Mouse (Mus musculus) forebrain, postnatal 0 days (tissue): Measurements from ENCODE around the gene Tex22. TPM values are rescaled to one million over a fixed set of nuclear protein-coding genes. Genes with fewer than 3 reads are reported as not detected.
A peak's percentile ranks its signal among the peaks of the same experiment; 100 is the strongest.

Experiments used
- ATAC-seq: fragments of 200-750 bp; cut with Nextera tagmentation; 2 replicates; pipeline ENCODE4 v1.8.0; 2017; ENCODE audit warnings: mild to moderate bottlenecking, moderate library complexity
- DNase-seq: peaks from one replicate; pipeline ENCODE4 v3.0.0-alpha.2; 2015
- H3K27ac ChIP-seq: fragments of 300-500 bp; sonication (generic); 2 replicates; pipeline ENCODE4 v1.5.1; 2014; ENCODE audit warnings: low read depth, mild to moderate bottlenecking, antibody characterized with exemption, low read length, moderate library complexity, mixed read lengths
- H3K27me3 ChIP-seq: fragments of 300-500 bp; sonication (generic); 2 replicates; pipeline ENCODE4 v1.6.1; 2014; ENCODE audit warnings: mild to moderate bottlenecking, low read length, mixed read lengths; ENCODE audit not compliant: insufficient read depth
- H3K36me3 ChIP-seq: fragments of 300-500 bp; sonication (generic); 2 replicates; pipeline ENCODE4 v1.6.1; 2014; ENCODE audit warnings: mild to moderate bottlenecking, moderate library complexity; ENCODE audit not compliant: insufficient read depth
- H3K4me1 ChIP-seq: fragments of 300-500 bp; sonication (generic); 2 replicates; pipeline ENCODE4 v1.6.1; 2014; ENCODE audit warnings: antibody characterized with exemption; ENCODE audit not compliant: insufficient read depth
- H3K4me2 ChIP-seq: fragments of 300-500 bp; sonication (generic); 2 replicates; pipeline ENCODE4 v1.6.1; 2014; ENCODE audit warnings: low read depth, mild to moderate bottlenecking, moderate library complexity
- H3K4me3 ChIP-seq: fragments of 300-500 bp; sonication (generic); 2 replicates; pipeline ENCODE4 v1.5.1; 2014; ENCODE audit warnings: low read depth, low read length, mixed read lengths
- H3K9ac ChIP-seq: fragments of 300-500 bp; sonication (generic); 2 replicates; pipeline ENCODE4 v1.6.1; 2014; ENCODE audit warnings: mild to moderate bottlenecking
- H3K9me3 ChIP-seq: fragments of 300-500 bp; sonication (generic); 2 replicates; pipeline ENCODE4 v1.6.1; 2016; ENCODE audit warnings: low read length
- CTCF ChIP-seq: sonication (generic); IDR thresholded peaks from 2 replicates; pipeline ENCODE4 v1.5.1; 2016; ENCODE audit warnings: antibody characterized with exemption, control low read depth, low read depth
- WGBS: fragments of 180-500 bp; shearing (Covaris S2); extraction: QIAGEN DNeasy Blood & Tissue Kit; methylation state at CpG from one replicate; pipeline ENCODE4 v1.1.7; 2014; 5-methylcytosine and 5-hydroxymethylcytosine counted together
- polyA plus RNA-seq: library from polyadenylated mRNA; unstranded; fragments of >200 nt; fragmentation: Nextera tagmentation; extraction: Ambion mirVana; gene quantifications from 2 replicates; pipeline ENCODE4 v1.2.1, GENCODE M21; 2015
- total RNA-seq: library from RNA; depleted of rRNA; stranded (reverse); fragments of >200 nt; gene quantifications from 2 replicates; pipeline ENCODE4 v1.2.3, GENCODE M21; 2014

Tex22 gene
- total and polyA plus RNA-seq, 2 experiments from 2014 or later, result 1.7 TPM; not detected in 1

DNA sequence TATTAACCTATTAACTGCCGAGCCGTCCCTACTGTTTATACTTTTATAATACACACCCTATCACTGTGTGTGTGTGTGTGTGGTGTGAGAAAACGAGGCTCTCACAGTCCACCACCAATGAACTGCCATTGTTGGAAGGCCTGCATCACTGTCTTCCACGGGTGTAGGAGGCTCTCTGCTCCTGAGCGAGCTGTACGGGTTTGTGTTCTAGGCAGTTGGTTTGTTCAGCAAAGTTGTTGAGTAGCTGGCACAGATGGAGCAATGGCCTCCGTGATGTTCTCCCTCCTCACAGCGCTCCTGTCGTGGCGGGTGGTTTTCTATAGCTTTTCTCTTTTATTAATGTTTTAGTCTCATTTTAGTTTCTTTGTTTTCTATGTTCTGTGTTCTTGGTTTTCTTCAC is 35.5 kb downstream of the Tex22 start:
- Histone ChIP-seq H3K36me3 (peaks cover 22% of the 10 kb centered on the region), H3K4me1 (no peaks in the 10 kb centered on the region), H3K4me2 (no peak overlapping the region), H3K27me3 (no peaks in the 10 kb centered on the region), H3K9ac (no peak overlapping the region), H3K9me3 (no peaks in the 10 kb centered on the region), H3K27ac (no peak overlapping the region), H3K4me3 (no peak overlapping the region)
- 77% methylated on average over 10 of the region's 10 CpGs for WGBS
- TF ChIP-seq CTCF, result no peak
- ATAC-seq, result no peak
- DNase-seq, result no peak

DNA sequence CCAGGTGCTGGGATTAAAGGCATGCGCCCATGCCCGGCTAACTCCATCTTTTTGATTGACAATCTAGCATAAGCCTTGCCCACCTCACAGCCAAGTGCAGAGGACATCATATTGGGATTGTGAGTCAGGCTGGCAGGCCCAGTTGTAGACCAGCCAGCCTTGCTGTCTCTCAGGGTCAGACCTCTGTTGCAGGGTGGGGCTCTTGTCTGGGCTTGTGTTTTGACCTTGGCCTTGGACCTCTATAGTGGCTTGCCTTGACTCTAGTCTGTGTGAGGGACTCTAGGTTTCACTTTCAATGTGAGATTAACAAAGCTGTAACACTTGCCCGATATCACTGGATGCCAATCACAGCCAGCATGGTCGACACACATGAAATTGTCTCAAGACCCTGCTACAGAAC is 39.8 kb downstream of the Tex22 start:
- Histone ChIP-seq H3K4me2 (no peak overlapping the region), H3K27me3 (no peaks in the 10 kb centered on the region), H3K36me3 (peaks cover 58% of the 10 kb centered on the region), H3K27ac (no peak overlapping the region), H3K9me3 (no peaks in the 10 kb centered on the region), H3K4me1 (no peaks in the 10 kb centered on the region), H3K4me3 (no peak overlapping the region), H3K9ac (no peak overlapping the region)
- 87% methylated on average over 4 of the region's 4 CpGs for WGBS
- no peak for ATAC-seq
- DNase-seq, result no peak
- no peak for TF ChIP-seq CTCF

DNA sequence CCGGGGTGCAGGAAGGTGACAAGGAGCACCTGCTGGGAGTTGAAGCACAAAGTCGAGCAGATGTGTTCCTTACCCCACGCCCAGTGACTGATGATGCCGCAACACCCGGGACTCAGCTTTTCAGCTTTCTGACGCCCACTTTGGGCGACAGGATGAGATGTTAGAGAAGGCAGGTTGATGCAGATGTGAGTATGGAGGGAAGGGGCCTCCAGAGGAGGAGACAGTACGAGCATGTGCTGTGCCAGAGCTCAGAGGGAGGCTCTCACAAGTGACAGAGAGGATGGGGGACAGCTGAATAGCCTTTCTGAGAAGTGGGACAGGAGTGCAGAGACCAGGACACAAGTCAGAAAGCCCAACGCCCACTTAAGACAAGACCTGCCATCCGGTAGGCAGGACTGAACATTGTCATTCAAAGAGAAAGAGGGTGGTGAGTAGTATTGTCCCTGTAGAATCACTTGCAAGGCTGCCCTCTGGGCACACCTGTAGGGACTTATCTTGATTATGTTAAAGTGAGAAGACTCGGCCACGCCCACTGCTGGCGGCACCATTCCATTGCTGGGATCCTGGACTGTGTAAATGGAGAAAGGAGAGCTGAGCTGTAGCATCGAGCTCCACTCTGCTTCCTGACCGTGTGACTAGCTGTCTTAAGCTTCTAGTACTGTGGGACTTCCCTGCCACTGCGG is 40.7 kb downstream of the Tex22 start:
- DNase-seq (no peak), ATAC-seq (no peak)
- no peaks in the 10 kb centered on the region for H3K27me3 ChIP-seq
- no peak overlapping the region for H3K4me2 ChIP-seq
- TF ChIP-seq CTCF, result no peak
- no peak overlapping the region for H3K9ac ChIP-seq
- H3K4me3 ChIP-seq, result no peak overlapping the region
- peaks cover 58% of the 10 kb centered on the region for H3K36me3 ChIP-seq
- WGBS, result 86% methylated on average over 16 of the region's 16 CpGs
- H3K27ac ChIP-seq, result no peak overlapping the region
- H3K9me3 ChIP-seq, result no peaks in the 10 kb centered on the region
- H3K4me1 ChIP-seq, result no peaks in the 10 kb centered on the region

DNA sequence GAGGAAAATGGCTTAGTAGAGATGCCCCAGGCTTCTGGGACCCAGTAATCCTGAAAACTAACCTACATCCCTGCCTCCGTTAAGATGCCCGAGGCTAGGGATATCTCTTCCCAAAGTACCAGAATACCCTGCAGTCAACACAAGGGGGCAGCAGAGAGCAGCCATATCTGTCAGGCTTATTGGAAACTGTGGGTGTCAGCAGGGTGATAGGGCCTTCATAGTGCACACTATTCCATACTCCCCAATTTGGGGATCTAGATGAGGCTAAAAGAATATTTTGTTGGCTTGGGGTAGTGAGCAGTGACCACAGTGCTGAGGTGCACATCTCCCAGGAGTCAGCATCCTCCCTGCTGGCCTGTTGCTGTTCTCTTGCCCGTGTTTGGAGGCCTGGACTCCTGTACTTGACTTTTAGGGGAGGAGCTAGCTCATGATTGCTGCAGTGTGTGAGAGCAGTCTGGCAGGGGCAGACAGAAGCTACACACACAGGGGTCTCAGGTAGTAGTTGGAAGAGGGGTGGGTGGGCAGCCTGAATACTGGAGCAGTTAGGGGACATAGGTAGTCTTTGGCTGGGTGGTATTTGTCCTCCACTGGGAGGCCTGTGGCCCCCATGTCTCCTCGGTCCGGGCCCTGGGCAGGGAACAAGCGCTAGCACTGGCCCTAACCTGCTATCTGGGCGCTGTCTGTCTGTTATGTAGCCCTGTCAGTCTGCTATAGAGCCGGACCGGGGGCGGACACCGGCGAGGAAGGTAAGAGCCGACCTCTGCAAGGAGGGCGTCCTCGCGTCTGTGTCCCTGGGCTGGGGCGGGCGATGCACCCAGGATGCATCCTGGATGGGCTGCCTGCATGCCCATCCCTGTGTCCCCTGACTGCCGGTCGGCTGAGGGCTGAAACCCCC is 45.5 kb downstream of the Tex22 start:
- DNase-seq (peak; percentile 89), ATAC-seq (peak; percentile 90)
- Histone ChIP-seq H3K36me3 (peaks cover 79% of the 10 kb centered on the region), H3K27ac (no peak overlapping the region), H3K4me1 (no peaks in the 10 kb centered on the region), H3K9ac (no peak overlapping the region), H3K4me2 (no peak overlapping the region), H3K4me3 (no peak overlapping the region), H3K9me3 (no peaks in the 10 kb centered on the region), H3K27me3 (no peaks in the 10 kb centered on the region)
- TF ChIP-seq CTCF, result peak; percentile 98
- 86% methylated on average over 20 of the region's 20 CpGs for WGBS

DNA sequence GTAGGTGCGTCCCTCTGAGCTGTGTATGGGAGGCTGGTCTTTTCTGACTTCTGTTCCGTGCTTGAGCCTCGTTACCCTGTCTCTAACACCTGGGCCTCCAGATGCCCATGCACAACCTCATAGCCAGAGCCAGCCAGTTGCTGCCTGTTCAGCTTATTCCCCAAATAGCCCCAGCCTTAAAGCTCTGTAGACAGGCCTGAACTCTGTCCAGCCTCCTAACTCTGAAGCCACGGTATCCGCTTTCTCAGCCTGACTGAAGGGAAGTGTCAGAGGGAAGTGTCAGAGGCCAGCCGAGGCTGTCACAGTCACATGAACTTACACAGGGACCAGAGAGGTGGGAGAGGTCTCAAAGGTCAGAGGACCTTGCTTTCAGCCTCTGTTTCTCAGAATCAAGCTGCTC is 50.4 kb downstream of the Tex22 start:
- Histone ChIP-seq H3K4me1 (no peaks in the 10 kb centered on the region), H3K4me3 (no peak overlapping the region), H3K9me3 (no peaks in the 10 kb centered on the region), H3K9ac (no peak overlapping the region), H3K27ac (no peak overlapping the region), H3K4me2 (no peak overlapping the region), H3K36me3 (peaks cover 90% of the 10 kb centered on the region), H3K27me3 (no peaks in the 10 kb centered on the region)
- ATAC-seq (no peak), DNase-seq (no peak)
- no peak for TF ChIP-seq CTCF
- WGBS, result 90% methylated on average over 6 of the region's 6 CpGs

DNA sequence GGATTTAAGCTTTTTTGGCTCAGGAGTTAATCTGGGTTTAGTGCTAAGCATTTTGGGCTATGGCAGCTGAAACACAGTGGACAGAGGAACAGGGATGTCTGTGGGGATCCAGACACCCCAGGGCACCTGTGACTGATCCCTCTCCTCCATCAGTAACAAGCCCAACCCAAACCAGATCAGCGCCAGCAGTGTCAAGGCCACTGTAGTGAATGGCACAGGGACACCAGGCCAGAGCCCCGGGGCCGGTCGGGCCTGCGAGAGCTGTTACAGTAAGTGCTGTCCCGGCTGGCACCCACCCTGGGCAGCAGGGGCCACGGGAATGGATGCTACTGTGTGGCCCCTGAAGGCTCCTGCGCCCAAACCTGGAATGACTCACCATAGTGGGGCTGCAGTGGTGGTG is 56.4 kb downstream of the Tex22 start:
- 92% methylated on average over 8 of the region's 8 CpGs for WGBS
- Histone ChIP-seq H3K4me3 (no peak overlapping the region), H3K36me3 (peaks cover 97% of the 10 kb centered on the region), H3K9me3 (no peaks in the 10 kb centered on the region), H3K4me2 (no peak overlapping the region), H3K27me3 (no peaks in the 10 kb centered on the region), H3K4me1 (no peaks in the 10 kb centered on the region), H3K27ac (no peak overlapping the region), H3K9ac (no peak overlapping the region)
- ATAC-seq (no peak), DNase-seq (no peak)
- TF ChIP-seq CTCF, result no peak

DNA sequence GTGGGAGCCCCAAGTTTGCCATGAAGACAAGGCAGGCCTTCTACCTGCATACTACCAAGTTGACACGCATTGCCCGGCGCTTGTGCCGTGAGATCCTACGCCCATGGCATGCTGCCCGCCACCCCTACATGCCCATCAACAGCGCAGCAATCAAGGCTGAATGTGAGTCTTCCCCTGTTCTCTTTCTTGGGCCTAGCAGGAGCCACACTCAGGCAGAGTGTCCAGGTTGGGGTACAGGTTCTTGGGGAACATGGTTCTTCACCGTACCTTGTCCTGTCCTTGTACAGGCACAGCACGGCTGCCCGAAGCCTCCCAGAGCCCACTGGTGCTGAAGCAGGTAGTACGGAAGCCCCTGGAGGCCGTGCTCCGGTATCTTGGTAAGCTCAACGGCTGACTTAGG is 57.3 kb downstream of the Tex22 start:
- TF ChIP-seq CTCF, result no peak
- Histone ChIP-seq H3K9ac (no peak overlapping the region), H3K27ac (no peak overlapping the region), H3K4me2 (no peak overlapping the region), H3K4me3 (no peak overlapping the region), H3K9me3 (no peaks in the 10 kb centered on the region), H3K4me1 (no peaks in the 10 kb centered on the region), H3K36me3 (peaks cover 97% of the 10 kb centered on the region), H3K27me3 (no peaks in the 10 kb centered on the region)
- WGBS, result 97% methylated on average over 14 of the region's 14 CpGs
- ATAC-seq, result no peak
- no peak for DNase-seq
